Comparison of ENCODE assay signal across 15 mouse cellular contexts in genomic region chr8:122794175-122794454, GRCm38 (mm10). TPM values are rescaled to one million over a fixed set of nuclear protein-coding genes. Genes with fewer than 3 reads are reported as not detected.
DNase-seq lines count a peak whose midpoint lies in the region; ATAC-seq and TF ChIP-seq lines count a peak whose summit lies in the region.
"Had no signal": no experiment of that assay in that cellular context is flagged by ENCODE, and none has a peak within 500 bp of the region (broad histone marks: within the 10 kb centered on the region; RNA-seq: fewer than 3 reads in every experiment).

No protein-coding gene starts in this region.

- 0 out of 2 replicates have a peak, but pooled peaks have one; percentile 1 for ATAC-seq in heart, embryonic 14.5 days (ENCODE audit: insufficient number of reproducible peaks, insufficient read depth, low FRiP score, low read depth)
- no peak; the same call in 1 of the 2 replicates for ATAC-seq in forebrain, embryonic 14.5 days
- 0 out of 2 replicates have a peak, but pooled peaks have one; percentile 17 for ATAC-seq in hindbrain, embryonic 12.5 days (ENCODE audit: low FRiP score)
- ATAC-seq in midbrain, postnatal 0 days (ENCODE audit: low FRiP score) = peak; percentile 58

- H3K27ac ChIP-seq in heart, embryonic 14.5 days (replicated peaks in 1 of 2; ENCODE audit: control insufficient read depth in 1 of 2, insufficient read depth in 1 of 2, low read depth in 2 of 2, low read length in 2 of 2) = no peak overlapping the region
- H3K27ac ChIP-seq in forebrain, embryonic 14.5 days (ENCODE audit: low read depth, low read length) = peak overlapping the region; percentile 88
- H3K27ac ChIP-seq in hindbrain, embryonic 12.5 days = peak overlapping the region; percentile 85
- H3K27ac ChIP-seq in midbrain, postnatal 0 days (ENCODE audit: low read depth, low read length) = no peak overlapping the region; the same call in 1 of the 2 replicates
- no peak overlapping the region for H3K27ac ChIP-seq in thymus, adult 2 months (ENCODE audit: control insufficient read depth, insufficient read depth, low read length)
- H3K27ac ChIP-seq: embryonic facial prominence, embryonic 10.5 days; kidney, postnatal 0 days; layer of hippocampus, adult 2 months; limb, embryonic 12.5 days; liver, embryonic 14.5 days had no signal

- 80% methylated on average over 5 of the region's 5 CpGs for WGBS in heart, embryonic 14.5 days
- 59% methylated on average over 5 of the region's 5 CpGs for WGBS in forebrain, embryonic 14.5 days
- WGBS in hindbrain, embryonic 12.5 days = 63% methylated on average over 5 of the region's 5 CpGs
- WGBS in midbrain, postnatal 0 days = 63% methylated on average over 5 of the region's 5 CpGs
- WGBS in thymus, adult 2 months = 92% methylated on average over 5 of the region's 5 CpGs

- H3K4me1 ChIP-seq in heart, embryonic 14.5 days (ENCODE audit: control insufficient read depth in 2 of 2, insufficient read depth in 2 of 2, low read length in 2 of 2) = peaks cover 0 to 4% of the 10 kb centered on the region in 2 experiments; a peak in 1 of 4 replicates
- H3K4me1 ChIP-seq in forebrain, embryonic 14.5 days (ENCODE audit: control insufficient read depth, insufficient read depth, low read length) = peaks cover 12% of the 10 kb centered on the region; the same call in 1 of the 2 replicates
- peaks cover 16% of the 10 kb centered on the region for H3K4me1 ChIP-seq in hindbrain, embryonic 12.5 days
- no peaks in the 10 kb centered on the region for H3K4me1 ChIP-seq in midbrain, postnatal 0 days (ENCODE audit: insufficient read depth, low read length)
- H3K4me1 ChIP-seq in thymus, adult 2 months (replicated peaks; ENCODE audit: control insufficient read depth, insufficient read depth, low read length) = no peaks in the 10 kb centered on the region
- H3K4me1 ChIP-seq: embryonic facial prominence, embryonic 10.5 days; limb, embryonic 12.5 days had no signal

- no peak overlapping the region for H3K4me3 ChIP-seq in heart, embryonic 14.5 days (ENCODE audit: control insufficient read depth in 1 of 2, insufficient read depth in 1 of 2, low read depth in 1 of 2, low read length in 2 of 2)
- H3K4me3 ChIP-seq in forebrain, embryonic 14.5 days (ENCODE audit: low read depth, low read length) = no peak overlapping the region
- no peak overlapping the region for H3K4me3 ChIP-seq in hindbrain, embryonic 12.5 days
- no peak overlapping the region for H3K4me3 ChIP-seq in midbrain, postnatal 0 days (ENCODE audit: low read depth, low read length)
- H3K4me3 ChIP-seq in thymus, adult 2 months (ENCODE audit: control insufficient read depth, insufficient read depth, low read length) = no peak overlapping the region
- H3K4me3 ChIP-seq: embryonic facial prominence, embryonic 10.5 days; erythroblast, embryonic 14.5 days; heart, embryonic 15.5 days; layer of hippocampus, adult 2 months; limb, embryonic 12.5 days had no signal

- DNase-seq in heart, adult 11 months = no peak
- DNase-seq in forebrain, embryonic 14.5 days (ENCODE audit: low spot score) = no peak
- no peak for DNase-seq in midbrain, postnatal 0 days (ENCODE audit: low spot score)
- no peak for DNase-seq in thymus, adult 2 months
- no peak for DNase-seq in Muller cell, postnatal 12 days (ENCODE audit: inconsistent ontology term)

- no peak overlapping the region for H3K9ac ChIP-seq in heart, embryonic 14.5 days (ENCODE audit: low read length)
- peak overlapping the region; percentile 0; the same call in 1 of the 2 replicates for H3K9ac ChIP-seq in forebrain, embryonic 14.5 days (ENCODE audit: low read length)
- H3K9ac ChIP-seq in hindbrain, embryonic 12.5 days = peak overlapping the region; percentile 38; the same call in 1 of the 2 replicates
- H3K9ac ChIP-seq in midbrain, postnatal 0 days (replicated peaks; ENCODE audit: low read length, poor library complexity, severe bottlenecking) = 0 out of 2 replicates have a peak overlapping the region, but pooled peaks have one; percentile 39
- H3K9ac ChIP-seq: heart, embryonic 15.5 days; limb, embryonic 12.5 days; liver, embryonic 14.5 days had no signal

- TF ChIP-seq CTCF in midbrain, postnatal 0 days (IDR thresholded peaks at IDR 0.05) = no peak
- TF ChIP-seq CTCF in thymus, adult 2 months (IDR thresholded peaks at IDR 0.05; ENCODE audit: borderline replicate concordance, control insufficient read depth, extremely low read depth, insufficient read depth, low read length, poor library complexity) = no peak

- no peaks in the 10 kb centered on the region for H3K9me3 ChIP-seq in heart, embryonic 14.5 days (ENCODE audit: control insufficient read depth, low read length)
- no peaks in the 10 kb centered on the region for H3K9me3 ChIP-seq in forebrain, embryonic 14.5 days (replicated peaks; ENCODE audit: control insufficient read depth, low read length)
- no peaks in the 10 kb centered on the region for H3K9me3 ChIP-seq in hindbrain, embryonic 12.5 days (replicated peaks)
- H3K9me3 ChIP-seq in midbrain, postnatal 0 days (ENCODE audit: low read length) = no peaks in the 10 kb centered on the region
- H3K9me3 ChIP-seq: embryonic facial prominence, embryonic 10.5 days; heart, embryonic 15.5 days; limb, embryonic 12.5 days had no signal

- no peaks in the 10 kb centered on the region for H3K27me3 ChIP-seq in heart, embryonic 14.5 days (ENCODE audit: control insufficient read depth, insufficient read depth, low read length)
- no peaks in the 10 kb centered on the region for H3K27me3 ChIP-seq in forebrain, embryonic 14.5 days (replicated peaks; ENCODE audit: control insufficient read depth, insufficient read depth, low read length)
- H3K27me3 ChIP-seq in hindbrain, embryonic 12.5 days = no peaks in the 10 kb centered on the region
- H3K27me3 ChIP-seq in midbrain, postnatal 0 days (ENCODE audit: insufficient read depth, low read length) = no peaks in the 10 kb centered on the region
- no peaks in the 10 kb centered on the region for H3K27me3 ChIP-seq in thymus, adult 2 months (ENCODE audit: control insufficient read depth, insufficient read depth, low read length)
- H3K27me3 ChIP-seq: heart, embryonic 15.5 days; limb, embryonic 12.5 days had no signal

- H3K36me3 ChIP-seq in heart, embryonic 14.5 days (ENCODE audit: control insufficient read depth, insufficient read depth, low read length) = 0 out of 2 replicates have a peak, but pooled peaks cover 13% of the 10 kb centered on the region
- peaks cover 6% of the 10 kb centered on the region; the same call in 1 of the 2 replicates for H3K36me3 ChIP-seq in forebrain, embryonic 14.5 days (ENCODE audit: control insufficient read depth, insufficient read depth, low read length)
- H3K36me3 ChIP-seq in hindbrain, embryonic 12.5 days = peaks cover 16% of the 10 kb centered on the region; the same call in 1 of the 2 replicates
- peaks cover 14% of the 10 kb centered on the region for H3K36me3 ChIP-seq in midbrain, postnatal 0 days (ENCODE audit: insufficient read depth, low read length)
- H3K36me3 ChIP-seq in thymus, adult 2 months (ENCODE audit: control insufficient read depth, insufficient read depth, low read length) = no peaks in the 10 kb centered on the region
- H3K36me3 ChIP-seq: heart, embryonic 15.5 days had no signal

- no peak for TF ChIP-seq POLR2A in thymus, adult 2 months (IDR thresholded peaks at IDR 0.05; ENCODE audit: control insufficient read depth, extremely low read depth, insufficient read depth, low read length, poor library complexity)

- no peak overlapping the region for H3K4me2 ChIP-seq in heart, embryonic 14.5 days (ENCODE audit: low read length)
- no peak overlapping the region for H3K4me2 ChIP-seq in forebrain, embryonic 14.5 days (ENCODE audit: low read length)
- H3K4me2 ChIP-seq in hindbrain, embryonic 12.5 days (replicated peaks) = no peak overlapping the region
- H3K4me2 ChIP-seq in midbrain, postnatal 0 days (ENCODE audit: low read depth, low read length, poor library complexity, severe bottlenecking) = no peak overlapping the region
- H3K4me2 ChIP-seq: heart, embryonic 15.5 days; limb, embryonic 12.5 days had no signal

RNA-seq across cellular contexts. Expression of gene Acsf3, which starts 18.8 kb away (rescaled TPM):
- 15.1 and 15.4 TPM in 2 replicates for polyA plus RNA-seq in heart, embryonic 14.5 days (2014; fragmentation: Nextera tagmentation; extraction: Ambion mirVana)
- polyA plus RNA-seq in forebrain, embryonic 14.5 days (2014; fragmentation: Nextera tagmentation; extraction: Ambion mirVana) = 13.7 and 15.8 TPM in 2 replicates
- 15.1 and 17.6 TPM in 2 replicates for polyA plus RNA-seq in hindbrain, embryonic 12.5 days (2016; fragmentation: Nextera tagmentation; extraction: Ambion mirVana)
- total RNA-seq in midbrain, postnatal 0 days (2014; rRNA removed) = 22.1 and 22.7 TPM in 2 replicates
- 18.8 and 18.9 TPM in 2 replicates for polyA plus RNA-seq in midbrain, postnatal 0 days (2015; fragmentation: Nextera tagmentation; extraction: Ambion mirVana)
- 17.5 and 19.6 TPM in 2 replicates for polyA plus RNA-seq in thymus, adult 2 months (2012; rRNA removed)

RNA-seq across cellular contexts. Expression of gene Cdh15, which starts 53.7 kb away (rescaled TPM):
- 0.05 and 0.19 TPM in 2 replicates for polyA plus RNA-seq in heart, embryonic 14.5 days (2014; fragmentation: Nextera tagmentation; extraction: Ambion mirVana)
- polyA plus RNA-seq in forebrain, embryonic 14.5 days (2014; fragmentation: Nextera tagmentation; extraction: Ambion mirVana) = 0.69 and 1.4 TPM in 2 replicates
- polyA plus RNA-seq in hindbrain, embryonic 12.5 days (2016; fragmentation: Nextera tagmentation; extraction: Ambion mirVana) = 1.9 and 6.1 TPM in 2 replicates
- 0.14 and 1.8 TPM in 2 replicates for total RNA-seq in midbrain, postnatal 0 days (2014; rRNA removed)
- 3.5 and 4.0 TPM in 2 replicates for polyA plus RNA-seq in midbrain, postnatal 0 days (2015; fragmentation: Nextera tagmentation; extraction: Ambion mirVana)
- polyA plus RNA-seq in thymus, adult 2 months (2012; rRNA removed) = 0.11 and 0.13 TPM in 2 replicates
- total RNA-seq: monocyte, adult 5-6 weeks had no signal
- polyA plus RNA-seq: erythroblast, embryonic 14.5 days; liver, embryonic 14.5 days had no signal

Comparison
In these comparisons a context has a peak if more than half of its experiments do, and no peak if none do; other contexts are left out.
1. H3K27ac ChIP-seq: peak in forebrain, embryonic 14.5 days (single experiment) and hindbrain, embryonic 12.5 days (single experiment); none in heart, embryonic 14.5 days (0 of 2), midbrain, postnatal 0 days (single experiment) and thymus, adult 2 months (single experiment).